Mouse (Mus musculus) ES-Bruce4 (cell line): Measurements from ENCODE around the gene Syt2.

Experiments used
- CTCF ChIP-seq: IDR thresholded peaks from one replicate; pipeline ENCODE4 v1.8.1; 2011; ENCODE audit warnings: low read depth, low read length
- POLR2A ChIP-seq: IDR thresholded peaks from one replicate; pipeline ENCODE4 v1.8.1; 2011; ENCODE audit warnings: low read length; ENCODE audit not compliant: insufficient read depth

GRCm38 (mm10) chr1:134715092-134715491, 68.6 kb downstream of the Syt2 start:
- TF ChIP-seq CTCF (no peak), POLR2A (no peak)
